Mouse (Mus musculus) embryo, embryonic 10.5 days (tissue): ENCODE data around the gene Kif20b.

Source experiments
- DNase-seq: peaks from one replicate; pipeline ENCODE4 v3.0.0-alpha.2; 2015; ENCODE audit warnings: low spot score

Gene Kif20b

GRCm38 (mm10) chr19:34920066-34920465 lies 2.1 kb upstream of the Kif20b start:
- no peak for DNase-seq

DNA sequence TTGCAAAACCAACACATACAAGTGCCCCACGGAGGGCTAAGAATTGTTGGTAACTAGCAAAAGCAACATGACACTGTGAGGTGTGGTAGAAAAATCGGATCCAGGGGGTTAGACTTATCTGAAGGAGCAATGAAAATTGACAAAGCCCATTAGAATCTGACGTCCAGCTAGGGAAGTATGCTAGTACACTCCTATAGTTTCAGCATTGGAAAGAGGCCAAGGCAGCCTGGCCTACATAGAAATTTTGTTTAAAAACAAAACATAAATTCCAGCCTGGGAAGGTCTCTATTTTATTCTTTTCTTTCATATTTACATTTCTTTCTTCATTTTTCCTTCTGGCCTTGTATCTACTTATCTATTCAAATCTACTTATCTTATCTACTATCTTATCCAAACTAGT lies 1.6 kb upstream of the Kif20b start:
- DNase-seq = no peak

- peak; percentile 49 for DNase-seq
Observed at GRCm38 (mm10) chr19:34921253-34921651, 909 bp upstream of the Kif20b start.

DNA sequence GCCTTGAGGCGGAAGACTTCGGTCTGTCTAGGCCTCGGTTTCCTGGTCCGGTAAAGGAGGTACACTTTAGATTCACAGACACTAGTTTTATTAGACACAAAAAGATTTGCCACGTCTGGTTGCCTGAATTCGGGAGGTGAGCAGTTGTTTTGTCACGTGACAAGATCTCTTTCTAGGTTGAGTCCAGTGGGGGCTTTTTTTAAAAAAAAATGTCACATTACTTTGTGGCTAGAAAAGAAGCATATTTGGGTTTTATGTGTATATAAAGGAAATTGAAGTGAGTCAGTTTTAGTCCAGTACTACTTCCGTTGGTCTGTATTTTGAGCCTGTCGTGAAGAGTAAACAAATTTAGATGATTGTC lies 422 bp downstream of the Kif20b start:
- DNase-seq = peak; percentile 59

GRCm38 (mm10) chr19:34947206-34947605 lies 25.0 kb downstream of the Kif20b start:
- DNase-seq = no peak

GRCm38 (mm10) chr19:34953842-34954541 lies 31.8 kb downstream of the Kif20b start:
- DNase-seq = no peak

- no peak for DNase-seq
Observed at GRCm38 (mm10) chr19:34959369-34959768, 37.2 kb downstream of the Kif20b start.

DNA sequence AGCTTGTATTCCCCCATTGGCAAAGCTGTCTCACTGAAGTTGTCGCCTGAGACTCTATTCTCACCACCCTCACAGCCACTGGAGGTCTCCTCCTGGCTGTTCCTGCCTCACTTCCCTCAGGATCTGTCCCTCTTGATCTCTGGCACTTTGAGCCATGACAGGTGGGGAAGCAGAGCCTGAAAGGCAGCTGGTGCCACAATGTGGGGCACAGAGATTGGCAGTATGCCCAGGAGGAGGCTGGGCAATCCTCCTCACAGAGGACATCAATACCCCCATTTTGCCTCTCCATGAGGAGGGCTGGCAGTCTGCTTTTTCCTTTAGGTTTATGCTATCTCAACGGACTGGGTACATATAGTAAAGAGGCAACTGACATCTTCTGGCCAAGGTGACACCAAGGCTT lies 62.6 kb downstream of the Kif20b start:
- DNase-seq = no peak

- DNase-seq = no peak
Observed at GRCm38 (mm10) chr19:34990443-34990842, 68.3 kb downstream of the Kif20b start.

DNA sequence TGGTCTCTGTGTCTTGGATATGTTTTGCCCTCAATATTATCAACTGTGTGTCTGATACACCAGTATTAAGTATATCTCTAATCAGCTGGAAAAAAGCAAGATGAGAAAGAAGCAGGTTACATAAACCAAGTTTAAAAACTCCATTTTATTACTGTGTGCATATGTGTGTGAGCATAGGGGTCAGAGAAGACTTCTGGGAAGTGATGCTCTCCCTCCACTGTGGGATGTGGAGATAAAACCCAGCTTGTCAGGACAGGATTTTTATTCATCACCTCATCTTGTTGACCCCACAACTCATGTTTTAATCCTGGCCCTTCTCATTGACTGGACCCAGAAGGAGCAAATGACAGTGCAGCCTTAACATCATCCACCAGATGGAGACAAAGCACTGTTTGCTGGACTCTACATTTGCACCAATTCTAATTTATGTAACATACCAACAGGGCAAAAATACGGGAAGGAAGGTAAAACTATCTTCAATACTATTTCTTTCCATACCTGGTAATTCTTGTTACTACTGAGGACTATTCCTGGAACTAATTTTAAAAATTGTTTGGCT lies 70.9 kb downstream of the Kif20b start:
- DNase-seq = peak; percentile 80

DNA sequence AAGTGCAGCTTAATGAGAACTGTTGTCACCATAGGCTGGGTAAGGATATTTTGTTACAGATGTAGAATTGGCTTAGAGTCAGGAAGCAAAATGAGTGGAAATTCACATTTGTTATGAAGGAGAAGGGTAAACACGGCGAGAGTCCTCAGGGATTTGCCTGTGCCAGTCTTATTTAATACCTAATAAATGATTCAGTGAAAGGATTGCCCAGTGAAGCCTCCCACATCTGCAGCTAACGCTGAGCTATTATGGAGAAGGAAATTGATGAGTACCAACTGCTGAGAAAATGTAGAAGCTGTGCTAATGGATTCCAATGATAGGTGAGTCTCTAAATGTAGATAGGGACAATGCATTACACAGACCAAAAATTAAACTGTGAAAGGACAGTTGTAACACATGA lies 92.9 kb downstream of the Kif20b start:
- no peak for DNase-seq

GRCm38 (mm10) chr19:35017474-35018208 lies 95.5 kb downstream of the Kif20b start:
- no peak for DNase-seq

DNA sequence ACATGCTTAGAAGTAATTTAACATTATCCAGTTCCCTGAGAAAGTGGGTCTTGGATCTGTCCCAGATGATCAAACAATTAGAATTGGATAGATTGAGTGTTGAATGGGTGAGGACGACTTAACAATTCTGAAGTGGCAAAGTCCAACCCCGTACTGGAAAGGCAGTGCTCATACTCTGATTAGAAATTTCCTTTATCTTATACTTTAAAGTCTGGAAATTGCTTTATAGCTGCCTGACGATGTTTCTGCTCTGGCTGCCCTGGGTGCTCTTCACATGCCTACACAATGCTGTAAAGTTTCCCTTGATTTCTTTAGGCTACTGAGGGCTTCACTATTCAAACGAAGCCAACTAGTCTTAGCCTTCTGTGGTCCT lies 96.0 kb downstream of the Kif20b start:
- no peak for DNase-seq
